Mouse (Mus musculus) stomach, embryonic 16.5 days (tissue): Measurements from ENCODE around the gene Zfyve28. TPM values are rescaled to one million over a fixed set of nuclear protein-coding genes. Genes with fewer than 3 reads are reported as not detected.

ENCODE experiments used
- ATAC-seq: fragments of 200-750 bp; cut with Nextera tagmentation; 2 replicates; pipeline ENCODE4 v1.8.0; 2017; ENCODE audit warnings: moderate number of reproducible peaks, moderate TSS enrichment; ENCODE audit not compliant: insufficient read depth, low FRiP score
- H3K27ac ChIP-seq: fragments of 300-500 bp; sonication (generic); 2 replicates; pipeline ENCODE4 v1.5.1; 2014; ENCODE audit warnings: low read length
- H3K27me3 ChIP-seq: fragments of 300-500 bp; sonication (generic); 2 replicates; pipeline ENCODE4 v1.6.1; 2014; ENCODE audit warnings: low read length, control low read depth, mixed read lengths; ENCODE audit not compliant: control insufficient read depth, insufficient read depth
- H3K36me3 ChIP-seq: fragments of 300-500 bp; sonication (generic); 2 replicates; pipeline ENCODE4 v1.6.1; 2014; ENCODE audit warnings: low read length; ENCODE audit not compliant: control insufficient read depth, insufficient read depth
- H3K4me1 ChIP-seq: fragments of 300-500 bp; sonication (generic); 2 replicates; pipeline ENCODE4 v1.6.1; 2014; ENCODE audit warnings: low read length, control low read depth, mixed read lengths; ENCODE audit not compliant: control insufficient read depth, insufficient read depth
- H3K4me2 ChIP-seq: fragments of 300-500 bp; sonication (generic); 2 replicates; pipeline ENCODE4 v1.6.1; 2014; ENCODE audit warnings: low read depth, low read length, mixed read lengths
- H3K4me3 ChIP-seq: fragments of 300-500 bp; sonication (generic); replicated peaks from 2 replicates; pipeline ENCODE4 v1.5.1; 2014; ENCODE audit warnings: mild to moderate bottlenecking, low read length
- H3K9ac ChIP-seq: fragments of 300-500 bp; sonication (generic); 2 replicates; pipeline ENCODE4 v1.6.1; 2014; ENCODE audit warnings: low read length
- H3K9me3 ChIP-seq: fragments of 300-500 bp; sonication (generic); replicated peaks from 2 replicates; pipeline ENCODE4 v1.6.1; 2016; ENCODE audit warnings: low read length, control low read depth; ENCODE audit not compliant: control insufficient read depth
- WGBS: fragments of 180-500 bp; shearing (Covaris S2); extraction: QIAGEN DNeasy Blood & Tissue Kit; methylation state at CpG from one replicate; pipeline ENCODE4 v1.1.7; 2014; 5-methylcytosine and 5-hydroxymethylcytosine counted together
- polyA plus RNA-seq: library from polyadenylated mRNA; unstranded; fragments of >200 nt; fragmentation: Nextera tagmentation; extraction: Ambion mirVana; gene quantifications from 2 replicates; pipeline ENCODE4 v1.2.1, GENCODE M21; 2015

Gene Zfyve28
- polyA plus RNA-seq, 1 experiment from 2014 or later: 0.63 TPM

GRCm38 (mm10) chr5:34186391-34186790, 101.9 kb downstream of the Zfyve28 start:
- peak overlapping the region; percentile 95 for H3K27ac ChIP-seq
- WGBS: 35% methylated on average over 2 of the region's 2 CpGs
- peaks cover 55% of the 10 kb centered on the region for H3K4me1 ChIP-seq
- no peaks in the 10 kb centered on the region for H3K27me3 ChIP-seq
- no peak for ATAC-seq
- peak overlapping the region; percentile 85 for H3K4me3 ChIP-seq
- H3K4me2 ChIP-seq: peak overlapping the region; percentile 78
- peak overlapping the region; percentile 93 for H3K9ac ChIP-seq
- H3K36me3 ChIP-seq: no peaks in the 10 kb centered on the region
- H3K9me3 ChIP-seq: no peaks in the 10 kb centered on the region

- Histone ChIP-seq H3K9me3 (no peaks in the 10 kb centered on the region), H3K36me3 (no peaks in the 10 kb centered on the region), H3K4me2 (peak overlapping the region; percentile 78), H3K27ac (no peak overlapping the region), H3K4me3 (peak overlapping the region; percentile 85), H3K27me3 (no peaks in the 10 kb centered on the region), H3K4me1 (peaks cover 52% of the 10 kb centered on the region), H3K9ac (peak overlapping the region; percentile 93)
- no peak for ATAC-seq
These were observed 102.5 kb downstream of the Zfyve28 start for GRCm38 (mm10) chr5:34185791-34186190.

GRCm38 (mm10) chr5:34185051-34185580, 103.1 kb downstream of the Zfyve28 start:
- Histone ChIP-seq H3K9me3 (no peaks in the 10 kb centered on the region), H3K27me3 (no peaks in the 10 kb centered on the region), H3K9ac (peak overlapping the region; percentile 93; the same call in 1 of the 2 replicates), H3K27ac (no peak overlapping the region), H3K4me3 (no peak overlapping the region), H3K4me1 (peaks cover 52% of the 10 kb centered on the region), H3K36me3 (no peaks in the 10 kb centered on the region), H3K4me2 (peak overlapping the region; percentile 78; the same call in 1 of the 2 replicates)
- WGBS: 89% methylated on average over 1 of the region's 1 CpGs
- ATAC-seq: no peak

- Histone ChIP-seq H3K27me3 (no peaks in the 10 kb centered on the region), H3K27ac (0 out of 2 replicates have a peak overlapping the region, but pooled peaks have one; percentile 16), H3K4me1 (peaks cover 50% of the 10 kb centered on the region), H3K4me2 (no peak overlapping the region), H3K9me3 (no peaks in the 10 kb centered on the region), H3K4me3 (no peak overlapping the region), H3K36me3 (0 out of 2 replicates have a peak, but pooled peaks cover 1% of the 10 kb centered on the region), H3K9ac (no peak overlapping the region)
- 93% methylated on average over 3 of the region's 3 CpGs for WGBS
- ATAC-seq: no peak
These were observed 104.3 kb downstream of the Zfyve28 start for GRCm38 (mm10) chr5:34183976-34184375.

- Histone ChIP-seq H3K9me3 (no peaks in the 10 kb centered on the region), H3K4me2 (no peak overlapping the region), H3K4me1 (peaks cover 43% of the 10 kb centered on the region), H3K9ac (0 out of 2 replicates have a peak overlapping the region, but pooled peaks have one; percentile 37), H3K27me3 (no peaks in the 10 kb centered on the region), H3K36me3 (peaks cover 8% of the 10 kb centered on the region; the same call in 1 of the 2 replicates), H3K4me3 (no peak overlapping the region), H3K27ac (0 out of 2 replicates have a peak overlapping the region, but pooled peaks have one; percentile 16)
- no peak for ATAC-seq
- 60% methylated on average over 5 of the region's 5 CpGs for WGBS
These were observed 104.9 kb downstream of the Zfyve28 start for GRCm38 (mm10) chr5:34183156-34183880.

- Histone ChIP-seq H3K4me3 (no peak overlapping the region), H3K9ac (no peak overlapping the region), H3K27me3 (no peaks in the 10 kb centered on the region), H3K9me3 (no peaks in the 10 kb centered on the region), H3K4me2 (no peak overlapping the region), H3K36me3 (peaks cover 12% of the 10 kb centered on the region; the same call in 1 of the 2 replicates), H3K4me1 (peaks cover 42% of the 10 kb centered on the region), H3K27ac (no peak overlapping the region)
- WGBS: 75% methylated on average over 3 of the region's 3 CpGs
- ATAC-seq: no peak
These were observed 105.8 kb downstream of the Zfyve28 start for GRCm38 (mm10) chr5:34182486-34182885.

- Histone ChIP-seq H3K9me3 (no peaks in the 10 kb centered on the region), H3K27me3 (no peaks in the 10 kb centered on the region), H3K4me3 (no peak overlapping the region), H3K27ac (no peak overlapping the region), H3K36me3 (peaks cover 34% of the 10 kb centered on the region; the same call in 1 of the 2 replicates), H3K9ac (no peak overlapping the region), H3K4me1 (peaks cover 10% of the 10 kb centered on the region; the same call in 1 of the 2 replicates), H3K4me2 (no peak overlapping the region)
- ATAC-seq: no peak
- 94% methylated on average over 4 of the region's 4 CpGs for WGBS
These were observed 110.4 kb downstream of the Zfyve28 start for GRCm38 (mm10) chr5:34177821-34178220.

GRCm38 (mm10) chr5:34177091-34177490, 111.2 kb downstream of the Zfyve28 start:
- Histone ChIP-seq H3K9me3 (no peaks in the 10 kb centered on the region), H3K27me3 (no peaks in the 10 kb centered on the region), H3K36me3 (peaks cover 37% of the 10 kb centered on the region; the same call in 1 of the 2 replicates), H3K4me2 (no peak overlapping the region), H3K4me3 (no peak overlapping the region), H3K9ac (no peak overlapping the region), H3K27ac (no peak overlapping the region), H3K4me1 (0 out of 2 replicates have a peak, but pooled peaks cover 3% of the 10 kb centered on the region)
- WGBS: 98% methylated on average over 2 of the region's 2 CpGs
- no peak for ATAC-seq

- no peak for ATAC-seq
- 84% methylated on average over 10 of the region's 10 CpGs for WGBS
These were observed 111.6 kb downstream of the Zfyve28 start for GRCm38 (mm10) chr5:34176691-34177090.

More at GRCm38 (mm10) chr5:34176691-34177090, 111.6 kb downstream of the Zfyve28 start:
- Histone ChIP-seq H3K4me1 (no peaks in the 10 kb centered on the region), H3K9me3 (no peaks in the 10 kb centered on the region), H3K4me3 (no peak overlapping the region), H3K9ac (no peak overlapping the region), H3K4me2 (no peak overlapping the region), H3K27me3 (no peaks in the 10 kb centered on the region), H3K27ac (no peak overlapping the region), H3K36me3 (peaks cover 37% of the 10 kb centered on the region; the same call in 1 of the 2 replicates)
